ENCODE assay signal across 8 mouse cellular contexts in the genomic region with DNA sequence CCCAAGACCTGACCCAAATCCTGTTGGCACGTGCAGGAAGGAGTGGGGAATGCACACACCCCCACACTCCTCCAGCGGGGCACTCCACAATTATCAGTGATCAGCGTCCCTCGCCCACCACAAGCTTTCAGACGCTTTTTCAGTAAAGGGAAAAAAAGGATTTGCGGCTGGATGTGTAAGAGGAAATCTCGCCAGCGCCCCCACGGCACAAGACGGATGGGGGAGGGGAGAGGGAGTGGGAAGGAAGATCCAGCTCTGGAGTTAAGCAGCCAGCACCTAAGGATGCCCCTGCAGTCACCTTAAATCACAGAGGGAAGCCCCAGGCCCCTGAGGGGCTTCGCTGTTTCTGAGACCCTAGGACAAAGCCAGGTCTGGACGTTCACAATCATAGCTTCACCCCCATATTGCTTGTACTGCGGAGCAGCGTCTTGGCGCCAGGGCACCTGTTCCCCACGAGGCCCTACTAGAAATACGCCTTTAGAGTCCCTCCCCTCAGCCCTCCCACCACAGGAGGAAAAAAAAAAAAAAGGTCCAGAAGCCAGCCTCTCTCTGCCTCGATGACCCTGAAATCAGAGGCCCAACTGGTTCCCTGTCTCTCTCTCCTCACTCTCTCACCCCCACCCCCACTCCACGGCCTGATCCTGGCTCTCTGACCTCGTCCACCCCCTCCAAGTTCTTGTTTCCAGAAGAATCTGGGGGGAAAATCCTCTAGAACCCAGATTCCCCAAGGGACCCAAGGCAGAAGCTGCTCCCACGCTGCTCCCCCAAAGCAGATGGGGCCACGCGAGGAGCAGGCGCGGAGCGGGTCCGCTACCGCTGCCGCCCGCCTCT. TPM values are rescaled to one million over a fixed set of nuclear protein-coding genes. Genes with fewer than 3 reads are reported as not detected.
A peak's percentile ranks its signal among the peaks of the same experiment; 100 is the strongest.
DNase-seq lines count a peak whose midpoint lies in the region; ATAC-seq lines count a peak whose summit lies in the region.

No protein-coding gene starts in this region.

- H3K4me2 ChIP-seq in heart, embryonic 16.5 days (ENCODE audit: low read depth, low read length), result peak overlapping the region; percentile 84
- peak overlapping the region; percentile 77 for H3K4me2 ChIP-seq in hindbrain, embryonic 14.5 days (replicated peaks)
- peak overlapping the region; percentile 63 for H3K4me2 ChIP-seq in midbrain, embryonic 14.5 days (ENCODE audit: low read length)

- H3K9me3 ChIP-seq in heart, embryonic 16.5 days (replicated peaks; ENCODE audit: control insufficient read depth, low read length), result no peaks in the 10 kb centered on the region
- H3K9me3 ChIP-seq in hindbrain, embryonic 14.5 days (ENCODE audit: control insufficient read depth, low read length), result no peaks in the 10 kb centered on the region
- H3K9me3 ChIP-seq in midbrain, embryonic 14.5 days (ENCODE audit: control insufficient read depth, low read length), result no peaks in the 10 kb centered on the region

- 3% methylated on average over 30 of the region's 30 CpGs for WGBS in heart, embryonic 16.5 days
- WGBS in hindbrain, embryonic 14.5 days, result 1% methylated on average over 30 of the region's 30 CpGs
- WGBS in midbrain, embryonic 14.5 days, result 4% methylated on average over 30 of the region's 30 CpGs

- DNase-seq in heart, postnatal 36 days, result no peak
- DNase-seq in cerebellum, postnatal 10 days, result peak; percentile 66 to 72
- peak; percentile 45 for DNase-seq in hindbrain, embryonic 14.5 days (ENCODE audit: low spot score)
- DNase-seq in midbrain, embryonic 14.5 days, result peak; percentile 77
- DNase-seq in urinary bladder, postnatal 36 days (ENCODE audit: low spot score in 2 of 2), result no peak
- no peak for DNase-seq in adrenal gland, adult (ENCODE audit: inconsistent age in 2 of 2, low spot score in 1 of 2)

- peak overlapping the region; percentile 63 for H3K4me3 ChIP-seq in heart, embryonic 16.5 days (ENCODE audit: low read length)
- H3K4me3 ChIP-seq in hindbrain, embryonic 14.5 days (replicated peaks; ENCODE audit: low read length), result peak overlapping the region; percentile 75
- H3K4me3 ChIP-seq in midbrain, embryonic 14.5 days (replicated peaks; ENCODE audit: low read depth, low read length), result peak overlapping the region; percentile 65

- H3K27me3 ChIP-seq in heart, embryonic 16.5 days (ENCODE audit: control insufficient read depth, insufficient read depth, low read length), result peaks cover 67% of the 10 kb centered on the region
- H3K27me3 ChIP-seq in hindbrain, embryonic 14.5 days (ENCODE audit: control insufficient read depth, insufficient read depth, low read length), result peaks cover 51% of the 10 kb centered on the region
- peaks cover 43% of the 10 kb centered on the region for H3K27me3 ChIP-seq in midbrain, embryonic 14.5 days (ENCODE audit: control insufficient read depth, insufficient read depth, low read length)

- peaks cover 5% of the 10 kb centered on the region; the same call in 1 of the 2 replicates for H3K4me1 ChIP-seq in heart, embryonic 16.5 days (ENCODE audit: control insufficient read depth, insufficient read depth, low read length)
- peaks cover 24% of the 10 kb centered on the region; the same call in 1 of the 2 replicates for H3K4me1 ChIP-seq in hindbrain, embryonic 14.5 days (replicated peaks; ENCODE audit: control insufficient read depth, insufficient read depth, low read length)
- H3K4me1 ChIP-seq in midbrain, embryonic 14.5 days (ENCODE audit: control insufficient read depth, insufficient read depth, low read length), result peaks cover 28% of the 10 kb centered on the region

- no peaks in the 10 kb centered on the region for H3K36me3 ChIP-seq in heart, embryonic 16.5 days (ENCODE audit: control insufficient read depth, insufficient read depth)
- no peaks in the 10 kb centered on the region; the same call in 1 of the 2 replicates for H3K36me3 ChIP-seq in hindbrain, embryonic 14.5 days (replicated peaks; ENCODE audit: control insufficient read depth, insufficient read depth)
- H3K36me3 ChIP-seq in midbrain, embryonic 14.5 days (ENCODE audit: control insufficient read depth, insufficient read depth, low read length), result no peaks in the 10 kb centered on the region

- H3K9ac ChIP-seq in heart, embryonic 16.5 days (ENCODE audit: low read length), result peak overlapping the region; percentile 56
- H3K9ac ChIP-seq in hindbrain, embryonic 14.5 days, result peak overlapping the region; percentile 88
- H3K9ac ChIP-seq in midbrain, embryonic 14.5 days (replicated peaks; ENCODE audit: low read length), result peak overlapping the region; percentile 78

- no peak overlapping the region for H3K27ac ChIP-seq in heart, embryonic 16.5 days (ENCODE audit: low read length)
- H3K27ac ChIP-seq in hindbrain, embryonic 14.5 days, result peak overlapping the region; percentile 87
- H3K27ac ChIP-seq in midbrain, embryonic 14.5 days (replicated peaks; ENCODE audit: low read depth, low read length), result peak overlapping the region; percentile 78

- no peak for ATAC-seq in heart, embryonic 16.5 days (replicated peaks; ENCODE audit: extremely low read depth, insufficient read depth, low FRiP score)
- ATAC-seq in hindbrain, embryonic 14.5 days (ENCODE audit: low FRiP score), result no peak
- ATAC-seq in midbrain, embryonic 14.5 days (ENCODE audit: low FRiP score, low TSS enrichment), result no peak
- ATAC-seq in erythroblast, adult 5-6 weeks (replicated peaks; ENCODE audit: low FRiP score, poor library complexity, severe bottlenecking), result no peak

- intact Hi-C loops in heart, postnatal 36 days (cut with DNase I), result no loop called here

RNA-seq across cellular contexts. Expression of a gene that starts 1.7 kb away (rescaled TPM):
- polyA plus RNA-seq in heart, embryonic 16.5 days (2015; fragmentation: Nextera tagmentation; extraction: Ambion mirVana), result 2.7 and 2.8 TPM in 2 replicates
- 1 to 10 TPM; 6.0 to 8.1 TPM for total RNA-seq in heart, postnatal 36 days (2021)
- polyA plus RNA-seq in hindbrain, embryonic 14.5 days (2014; fragmentation: Nextera tagmentation; extraction: Ambion mirVana), result 117 and 126 TPM in 2 replicates
- polyA plus RNA-seq in midbrain, embryonic 14.5 days (2014; fragmentation: Nextera tagmentation; extraction: Ambion mirVana), result 85.6 and 124 TPM in 2 replicates
- not detected in 2 replicates for total RNA-seq in erythroblast, adult 5-6 weeks (2015; ENCODE audit: low replicate concordance)
- 0.14 TPM in 1 of 2 replicates, not detected in the other for total RNA-seq in erythroblast, adult 5-6 weeks (2017; ENCODE audit: low replicate concordance)

Comparison
In these comparisons a context has a peak if more than half of its experiments do, and no peak if none do; other contexts are left out.
1. DNase-seq: peak in cerebellum, postnatal 10 days (2 of 2), hindbrain, embryonic 14.5 days (single experiment) and midbrain, embryonic 14.5 days (single experiment); none in heart, postnatal 36 days (0 of 2), urinary bladder, postnatal 36 days (0 of 2) and adrenal gland, adult (0 of 2).
2. RNA of a gene that starts 1.7 kb away (polyA plus RNA-seq): 117 to 126 TPM in hindbrain, embryonic 14.5 days and 85.6 to 124 TPM in midbrain, embryonic 14.5 days; 2.7 to 2.8 TPM in heart, embryonic 16.5 days; every median in the first group is over 10 times any median in the second.
3. Peak in every context shown above with its lines, with median percentiles within 50 percentile points of each other: H3K4me2 ChIP-seq, H3K4me3 ChIP-seq and H3K9ac ChIP-seq.